Mouse (Mus musculus) liver, embryonic 14.5 days (tissue): ENCODE measurements around the gene Rasa2.

Experiments
- CTCF ChIP-seq: IDR thresholded peaks from 2 replicates; pipeline ENCODE4 v1.5.1; 2016; ENCODE audit warnings: antibody characterized with exemption, low read depth, control low read depth
- EP300 ChIP-seq: IDR thresholded peaks from 2 replicates; pipeline ENCODE4 v1.6.1; 2016; ENCODE audit warnings: antibody characterized with exemption, low read depth

DNA sequence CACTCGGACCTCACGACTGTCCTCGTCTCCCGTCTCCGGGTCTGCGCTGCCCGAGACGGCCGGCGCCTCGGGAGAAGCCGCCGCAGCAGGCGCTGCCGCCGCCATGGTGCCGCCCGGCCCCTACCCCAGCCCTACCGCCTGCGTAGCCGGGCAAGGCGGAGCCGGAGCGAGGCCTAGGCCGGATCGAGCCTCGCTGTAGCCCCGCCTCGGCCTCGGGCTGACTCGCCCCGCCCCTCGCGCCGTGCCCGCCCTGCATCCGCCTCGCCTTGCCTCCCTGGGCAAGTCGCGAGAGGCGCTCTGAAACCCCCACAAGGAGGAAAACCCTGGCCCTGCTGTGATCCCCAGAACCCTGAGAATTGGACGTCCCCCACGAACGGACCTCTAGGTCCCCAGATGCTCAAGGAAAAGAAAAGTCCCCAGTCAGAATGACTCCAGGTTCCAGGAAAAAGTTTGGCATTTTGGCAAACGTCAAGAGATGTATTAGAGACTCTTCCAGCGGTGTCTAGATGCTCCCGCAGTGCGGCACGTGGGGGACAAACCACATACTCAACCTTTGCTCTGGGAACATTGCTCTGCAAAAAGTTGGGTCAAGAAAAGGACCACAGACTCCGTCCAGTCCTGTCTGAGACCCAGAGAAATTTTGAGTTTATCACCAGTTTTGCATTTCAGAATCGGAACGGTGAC is at the start of gene Rasa2:
- no peak for TF ChIP-seq CTCF
- no peak for TF ChIP-seq EP300
